Mouse (Mus musculus) lung, postnatal 0 days (tissue): Measurements from ENCODE around the gene G6pc2.

ENCODE experiments used
- CTCF ChIP-seq: IDR thresholded peaks from 2 replicates; pipeline ENCODE4 v1.5.1; 2016; ENCODE audit warnings: antibody characterized with exemption, mild to moderate bottlenecking
- EP300 ChIP-seq: IDR thresholded peaks from 2 replicates; pipeline ENCODE4 v1.6.1; 2016; ENCODE audit warnings: antibody characterized with exemption, mild to moderate bottlenecking, control low read depth

- no peak for TF ChIP-seq CTCF
- TF ChIP-seq EP300 = no peak
Measured at GRCm38 (mm10) chr2:69239315-69239714, 28.4 kb downstream of the G6pc2 start.
